In genomic region chr2:49628094-49628705, GRCm38 (mm10) we compare ENCODE assay signal across 12 mouse cellular contexts. TPM values are rescaled to one million over a fixed set of nuclear protein-coding genes. Genes with fewer than 3 reads are reported as not detected.
A peak's percentile ranks its signal among the peaks of the same experiment; 100 is the strongest.
DNase-seq lines count a peak whose midpoint lies in the region; ATAC-seq and TF ChIP-seq lines count a peak whose summit lies in the region.
"Had no signal": no experiment of that assay in that cellular context is flagged by ENCODE, and none has a peak within 500 bp of the region (broad histone marks: within the 10 kb centered on the region; RNA-seq: fewer than 3 reads in every experiment).

No protein-coding gene starts in this region.

- 56% methylated on average over 6 of the region's 6 CpGs for WGBS in kidney, embryonic 16.5 days
- 86% methylated on average over 6 of the region's 6 CpGs for WGBS in midbrain, embryonic 12.5 days

- no peak for DNase-seq in kidney, postnatal 14 days
- DNase-seq in cerebellum, adult 9-11 months = peak; percentile 86
- DNase-seq in gastrocnemius, postnatal 14 days = no peak
- DNase-seq in layer of hippocampus, adult 2 months (ENCODE audit: low spot score in 2 of 2) = no peak
- no peak for DNase-seq in heart, postnatal 36 days
- DNase-seq: gastrocnemius, postnatal 25 days; heart, postnatal 10 days; liver, postnatal 0 days had no signal

- intact Hi-C loops in gastrocnemius, postnatal 14 days (cut with DNase I; ENCODE audit: low total_unique reads) = no loop called here
- intact Hi-C loops in heart, postnatal 36 days (cut with DNase I) = no loop called here

- no peak overlapping the region for H3K4me2 ChIP-seq in kidney, embryonic 16.5 days (replicated peaks; ENCODE audit: low read depth, low read length)
- H3K4me2 ChIP-seq in midbrain, embryonic 12.5 days (replicated peaks) = no peak overlapping the region

- no peak overlapping the region for H3K4me3 ChIP-seq in kidney, embryonic 16.5 days (ENCODE audit: low read length)
- H3K4me3 ChIP-seq in midbrain, embryonic 12.5 days = no peak overlapping the region
- no peak overlapping the region for H3K4me3 ChIP-seq in layer of hippocampus, adult 2 months
- H3K4me3 ChIP-seq: megakaryocyte, embryonic 14.5 days had no signal

- H3K9ac ChIP-seq in kidney, embryonic 16.5 days (replicated peaks; ENCODE audit: low read length) = no peak overlapping the region
- H3K9ac ChIP-seq in midbrain, embryonic 12.5 days (replicated peaks) = no peak overlapping the region
- H3K9ac ChIP-seq: liver, postnatal 0 days had no signal

- ATAC-seq in kidney, embryonic 16.5 days (ENCODE audit: low FRiP score, low TSS enrichment) = peak; percentile 52; the same call in 1 of the 2 replicates
- peak; percentile 56; the same call in 1 of the 2 replicates for ATAC-seq in cerebellum, adult (ENCODE audit: insufficient number of reproducible peaks, low FRiP score, low TSS enrichment)
- 0 out of 2 replicates have a peak, but pooled peaks have one; percentile 4 for ATAC-seq in midbrain, embryonic 12.5 days (ENCODE audit: low FRiP score, low read depth)
- ATAC-seq: liver, postnatal 0 days had no signal

- H3K9me3 ChIP-seq in kidney, embryonic 16.5 days (ENCODE audit: low read length) = no peaks in the 10 kb centered on the region
- H3K9me3 ChIP-seq in midbrain, embryonic 12.5 days = no peaks in the 10 kb centered on the region

- peaks cover 9% of the 10 kb centered on the region for H3K4me1 ChIP-seq in kidney, embryonic 16.5 days (ENCODE audit: insufficient read depth, low read length)
- H3K4me1 ChIP-seq in midbrain, embryonic 12.5 days = peaks cover 33% of the 10 kb centered on the region
- H3K4me1 ChIP-seq: megakaryocyte, embryonic 14.5 days had no signal

- H3K27me3 ChIP-seq in kidney, embryonic 16.5 days (ENCODE audit: insufficient read depth, low read length) = no peaks in the 10 kb centered on the region
- H3K27me3 ChIP-seq in midbrain, embryonic 12.5 days = no peaks in the 10 kb centered on the region

- H3K27ac ChIP-seq in kidney, embryonic 16.5 days (ENCODE audit: low read length) = no peak overlapping the region
- 0 out of 2 replicates have a peak overlapping the region, but pooled peaks have one; percentile 7 for H3K27ac ChIP-seq in midbrain, embryonic 12.5 days (replicated peaks)
- H3K27ac ChIP-seq in layer of hippocampus, adult 2 months = no peak overlapping the region

- H3K36me3 ChIP-seq in kidney, embryonic 16.5 days (ENCODE audit: insufficient read depth, low read length) = no peaks in the 10 kb centered on the region
- peaks cover 15% of the 10 kb centered on the region for H3K36me3 ChIP-seq in midbrain, embryonic 12.5 days

- no peak for TF ChIP-seq CTCF in layer of hippocampus, adult 2 months (conservative IDR thresholded peaks at IDR 0.05)

RNA-seq across cellular contexts. Expression of gene Kif5c, which starts 9.1 kb away (rescaled TPM):
- polyA plus RNA-seq in kidney, embryonic 16.5 days (2015; fragmentation: Nextera tagmentation; extraction: Ambion mirVana) = 5.0 and 5.4 TPM in 2 replicates
- 131 and 149 TPM in 2 replicates for polyA plus RNA-seq in midbrain, embryonic 12.5 days (2016; fragmentation: Nextera tagmentation; extraction: Ambion mirVana)
- under 1 TPM; 0.27 to 0.40 TPM for total RNA-seq in gastrocnemius, postnatal 14 days (2021)
- 100 to 1,000 TPM; 467 to 553 TPM for total RNA-seq in layer of hippocampus, adult 2 months (2021)
- 1 to 10 TPM in 1 of 2 experiments, under 1 TPM in 1; 0.24 to 1.1 TPM for total RNA-seq in heart, postnatal 36 days (2021)

Comparison
In these comparisons a context has a peak if more than half of its experiments do, and no peak if none do; other contexts are left out.
1. ATAC-seq: peak in every context shown above with its lines; median percentile 56 in cerebellum, adult; 52 in kidney, embryonic 16.5 days; 4 in midbrain, embryonic 12.5 days.
2. RNA of gene Kif5c, which starts 9.1 kb away (total RNA-seq): 467 to 553 TPM in layer of hippocampus, adult 2 months; 0.24 to 1.1 TPM in heart, postnatal 36 days and 0.27 to 0.40 TPM in gastrocnemius, postnatal 14 days; every median in the first group is over 100 times any median in the second.